Mouse (Mus musculus): ENCODE measurements at regions not wholly inside any gene's neighbourhood (a gene's known extent, or its start where the extent isn't known, plus 50 kb on each side); places are given as distances from the start of the nearest gene placed in this dataset.

GRCm38 (mm10) chr1:168991506-168992244, 539.6 kb downstream of the Nuf2 start:
- no peaks in the 10 kb centered on the region for H3K4me1 ChIP-seq (replicated peaks; ENCODE audit: low read depth, low read length)
- no peak overlapping the region for H3K4me3 ChIP-seq (replicated peaks; ENCODE audit: low read length)
- no peaks in the 10 kb centered on the region for H3K9me3 ChIP-seq (ENCODE audit: low read length)
- no peak for TF ChIP-seq POU5F1 (IDR thresholded peaks at IDR 0.05; ENCODE audit: borderline replicate concordance, low read length)
- TF ChIP-seq CTCF (conservative IDR thresholded peaks at IDR 0.05; ENCODE audit: low read length) = no peak
- TF ChIP-seq NANOG (IDR thresholded peaks at IDR 0.05; ENCODE audit: borderline replicate concordance, low read length) = no peak
- H3K27me3 ChIP-seq (ENCODE audit: insufficient read depth, low read length) = no peaks in the 10 kb centered on the region
- no peaks in the 10 kb centered on the region for H3K36me3 ChIP-seq (ENCODE audit: insufficient read depth, low read length)

- no peaks in the 10 kb centered on the region for H3K27me3 ChIP-seq (ENCODE audit: insufficient read depth, low read length)
- TF ChIP-seq POU5F1 (IDR thresholded peaks at IDR 0.05; ENCODE audit: borderline replicate concordance, low read length) = no peak
- no peak for TF ChIP-seq CTCF (conservative IDR thresholded peaks at IDR 0.05; ENCODE audit: low read length)
- H3K4me3 ChIP-seq (replicated peaks; ENCODE audit: low read length) = no peak overlapping the region
- H3K36me3 ChIP-seq (ENCODE audit: insufficient read depth, low read length) = no peaks in the 10 kb centered on the region
- no peaks in the 10 kb centered on the region for H3K9me3 ChIP-seq (ENCODE audit: low read length)
- H3K4me1 ChIP-seq (replicated peaks; ENCODE audit: low read depth, low read length) = no peaks in the 10 kb centered on the region
Observed at GRCm38 (mm10) chr1:168975037-168975698, 543.1 kb upstream of the Pbx1 start.

- no peaks in the 10 kb centered on the region for H3K36me3 ChIP-seq (ENCODE audit: insufficient read depth, low read length)
- no peaks in the 10 kb centered on the region for H3K9me3 ChIP-seq (ENCODE audit: low read length)
- H3K4me1 ChIP-seq (replicated peaks; ENCODE audit: low read depth, low read length) = no peaks in the 10 kb centered on the region
- no peaks in the 10 kb centered on the region for H3K27me3 ChIP-seq (ENCODE audit: insufficient read depth, low read length)
- no peak overlapping the region for H3K4me3 ChIP-seq (replicated peaks; ENCODE audit: low read length)
- TF ChIP-seq NANOG (IDR thresholded peaks at IDR 0.05; ENCODE audit: borderline replicate concordance, low read length) = no peak
Observed at GRCm38 (mm10) chr1:168969402-168969801, 537.3 kb upstream of the Pbx1 start.

- no peak for TF ChIP-seq NANOG (IDR thresholded peaks at IDR 0.05; ENCODE audit: borderline replicate concordance, low read length)
- no peak for TF ChIP-seq POU5F1 (IDR thresholded peaks at IDR 0.05; ENCODE audit: borderline replicate concordance, low read length)
- no peak for TF ChIP-seq CTCF (conservative IDR thresholded peaks at IDR 0.05; ENCODE audit: low read length)
- Histone ChIP-seq H3K9me3 (ENCODE audit: low read length) (no peaks in the 10 kb centered on the region), H3K36me3 (ENCODE audit: insufficient read depth, low read length) (no peaks in the 10 kb centered on the region), H3K27me3 (ENCODE audit: insufficient read depth, low read length) (no peaks in the 10 kb centered on the region), H3K4me1 (replicated peaks; ENCODE audit: low read depth, low read length) (no peaks in the 10 kb centered on the region), H3K4me3 (replicated peaks; ENCODE audit: low read length) (no peak overlapping the region)
Observed at GRCm38 (mm10) chr1:168967334-168967733, 535.3 kb upstream of the Pbx1 start.

GRCm38 (mm10) chr1:168964467-168964904, 532.4 kb upstream of the Pbx1 start:
- no peaks in the 10 kb centered on the region for H3K27me3 ChIP-seq (ENCODE audit: insufficient read depth, low read length)
- no peak for TF ChIP-seq POU5F1 (IDR thresholded peaks at IDR 0.05; ENCODE audit: borderline replicate concordance, low read length)
- no peak for TF ChIP-seq NANOG (IDR thresholded peaks at IDR 0.05; ENCODE audit: borderline replicate concordance, low read length)
- no peak for TF ChIP-seq CTCF (conservative IDR thresholded peaks at IDR 0.05; ENCODE audit: low read length)
- H3K36me3 ChIP-seq (ENCODE audit: insufficient read depth, low read length) = no peaks in the 10 kb centered on the region
- H3K4me1 ChIP-seq (replicated peaks; ENCODE audit: low read depth, low read length) = no peaks in the 10 kb centered on the region
- H3K9me3 ChIP-seq (ENCODE audit: low read length) = no peaks in the 10 kb centered on the region
- H3K4me3 ChIP-seq (replicated peaks; ENCODE audit: low read length) = no peak overlapping the region

- Histone ChIP-seq H3K27me3 (ENCODE audit: insufficient read depth, low read length) (no peaks in the 10 kb centered on the region), H3K9me3 (ENCODE audit: low read length) (no peaks in the 10 kb centered on the region), H3K4me1 (replicated peaks; ENCODE audit: low read depth, low read length) (no peaks in the 10 kb centered on the region), H3K36me3 (ENCODE audit: insufficient read depth, low read length) (no peaks in the 10 kb centered on the region), H3K4me3 (replicated peaks; ENCODE audit: low read length) (no peak overlapping the region)
- TF ChIP-seq NANOG (IDR thresholded peaks at IDR 0.05; ENCODE audit: borderline replicate concordance, low read length) = no peak
- TF ChIP-seq POU5F1 (IDR thresholded peaks at IDR 0.05; ENCODE audit: borderline replicate concordance, low read length) = no peak
- no peak for TF ChIP-seq CTCF (conservative IDR thresholded peaks at IDR 0.05; ENCODE audit: low read length)
Observed at GRCm38 (mm10) chr1:168950947-168951346, 518.9 kb upstream of the Pbx1 start.

- no peaks in the 10 kb centered on the region for H3K4me1 ChIP-seq (replicated peaks; ENCODE audit: low read depth, low read length)
- H3K4me3 ChIP-seq (replicated peaks; ENCODE audit: low read length) = no peak overlapping the region
- H3K36me3 ChIP-seq (ENCODE audit: insufficient read depth, low read length) = no peaks in the 10 kb centered on the region
- TF ChIP-seq CTCF (conservative IDR thresholded peaks at IDR 0.05; ENCODE audit: low read length) (no peak), POU5F1 (IDR thresholded peaks at IDR 0.05; ENCODE audit: borderline replicate concordance, low read length) (no peak), NANOG (IDR thresholded peaks at IDR 0.05; ENCODE audit: borderline replicate concordance, low read length) (no peak)
- H3K27me3 ChIP-seq (ENCODE audit: insufficient read depth, low read length) = no peaks in the 10 kb centered on the region
- H3K9me3 ChIP-seq (ENCODE audit: low read length) = no peaks in the 10 kb centered on the region
Observed at GRCm38 (mm10) chr1:168924100-168924815, 492.2 kb upstream of the Pbx1 start.

- Histone ChIP-seq H3K4me1 (replicated peaks; ENCODE audit: low read depth, low read length) (no peaks in the 10 kb centered on the region), H3K4me3 (replicated peaks; ENCODE audit: low read length) (no peak overlapping the region), H3K9me3 (ENCODE audit: low read length) (no peaks in the 10 kb centered on the region), H3K36me3 (ENCODE audit: insufficient read depth, low read length) (no peaks in the 10 kb centered on the region), H3K27me3 (ENCODE audit: insufficient read depth, low read length) (no peaks in the 10 kb centered on the region)
- TF ChIP-seq NANOG (IDR thresholded peaks at IDR 0.05; ENCODE audit: borderline replicate concordance, low read length) (no peak), CTCF (conservative IDR thresholded peaks at IDR 0.05; ENCODE audit: low read length) (no peak), POU5F1 (IDR thresholded peaks at IDR 0.05; ENCODE audit: borderline replicate concordance, low read length) (no peak)
Observed at GRCm38 (mm10) chr1:168918331-168919076, 486.4 kb upstream of the Pbx1 start.

Measured in E14TG2a.4 (cell line).